Mouse (Mus musculus): ENCODE results near the gene RPS10-NUDT3. TPM values are rescaled to one million over a fixed set of nuclear protein-coding genes. Genes with fewer than 3 reads are reported as not detected.

RPS10-NUDT3 gene
- polyA plus RNA-seq, 1 experiment from 2014 or later = not detected

DNA sequence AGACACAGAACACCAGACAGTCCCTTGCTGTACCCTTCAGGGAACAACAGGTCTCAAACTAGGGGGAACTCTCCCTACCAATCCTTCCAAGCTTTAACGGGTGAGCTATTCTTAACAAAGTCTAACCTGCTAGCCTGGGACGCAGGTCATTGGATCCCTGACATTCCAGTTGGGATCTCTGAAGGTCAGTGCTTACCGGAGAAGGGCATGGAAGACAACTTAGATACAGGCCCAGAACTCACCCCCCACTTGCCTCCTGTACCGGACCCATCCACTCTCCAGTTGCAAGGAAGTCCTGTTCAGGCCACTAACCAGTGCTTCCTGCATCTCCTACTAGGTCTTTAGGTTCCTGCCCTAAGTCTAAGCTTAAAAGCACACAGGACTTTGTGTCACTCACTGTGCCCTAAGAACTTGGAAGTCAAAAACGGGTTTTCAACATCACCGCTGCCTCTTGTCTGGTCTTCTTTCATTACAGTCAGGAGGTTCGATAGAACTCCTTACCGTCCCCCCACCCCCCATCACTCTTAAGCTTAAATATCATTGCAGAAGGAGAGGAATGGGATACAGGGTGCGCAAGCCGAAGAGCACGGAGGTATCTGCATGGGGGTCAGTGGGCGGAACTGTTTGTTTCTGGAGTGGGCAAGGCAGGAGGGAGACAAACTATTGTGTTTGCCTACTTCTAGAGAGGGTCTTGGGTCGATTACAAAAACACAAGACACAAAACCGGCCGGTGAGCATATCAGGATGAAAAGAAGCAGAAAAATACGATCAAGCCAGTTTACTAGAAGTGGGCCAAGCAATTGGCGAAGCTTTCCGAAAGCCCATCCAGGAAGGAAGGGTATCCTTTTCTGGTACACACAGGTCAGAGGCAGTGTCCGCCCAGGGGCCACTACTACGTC lies 80.7 kb downstream of the RPS10-NUDT3 start:
- Histone ChIP-seq H3K27ac (ENCODE audit: low read depth, low read length) (peak overlapping the region; percentile 96), H3K9ac (ENCODE audit: low read length) (peak overlapping the region; percentile 95), H3K27me3 (ENCODE audit: control insufficient read depth, insufficient read depth, low read length) (no peaks in the 10 kb centered on the region), H3K9me3 (ENCODE audit: control insufficient read depth, low read length) (no peaks in the 10 kb centered on the region), H3K36me3 (ENCODE audit: control insufficient read depth, insufficient read depth, low read length) (no peaks in the 10 kb centered on the region), H3K4me3 (ENCODE audit: low read depth, low read length) (peak overlapping the region; percentile 88), H3K4me2 (ENCODE audit: low read depth, low read length, severe bottlenecking) (peak overlapping the region; percentile 91), H3K4me1 (replicated peaks; ENCODE audit: control insufficient read depth, insufficient read depth, low read length) (peaks cover 15% of the 10 kb centered on the region)
- DNase-seq (ENCODE audit: low spot score) = no peak
- 35% methylated on average over 20 of the region's 20 CpGs for WGBS
- ATAC-seq (replicated peaks; ENCODE audit: low FRiP score) = no peak

DNA sequence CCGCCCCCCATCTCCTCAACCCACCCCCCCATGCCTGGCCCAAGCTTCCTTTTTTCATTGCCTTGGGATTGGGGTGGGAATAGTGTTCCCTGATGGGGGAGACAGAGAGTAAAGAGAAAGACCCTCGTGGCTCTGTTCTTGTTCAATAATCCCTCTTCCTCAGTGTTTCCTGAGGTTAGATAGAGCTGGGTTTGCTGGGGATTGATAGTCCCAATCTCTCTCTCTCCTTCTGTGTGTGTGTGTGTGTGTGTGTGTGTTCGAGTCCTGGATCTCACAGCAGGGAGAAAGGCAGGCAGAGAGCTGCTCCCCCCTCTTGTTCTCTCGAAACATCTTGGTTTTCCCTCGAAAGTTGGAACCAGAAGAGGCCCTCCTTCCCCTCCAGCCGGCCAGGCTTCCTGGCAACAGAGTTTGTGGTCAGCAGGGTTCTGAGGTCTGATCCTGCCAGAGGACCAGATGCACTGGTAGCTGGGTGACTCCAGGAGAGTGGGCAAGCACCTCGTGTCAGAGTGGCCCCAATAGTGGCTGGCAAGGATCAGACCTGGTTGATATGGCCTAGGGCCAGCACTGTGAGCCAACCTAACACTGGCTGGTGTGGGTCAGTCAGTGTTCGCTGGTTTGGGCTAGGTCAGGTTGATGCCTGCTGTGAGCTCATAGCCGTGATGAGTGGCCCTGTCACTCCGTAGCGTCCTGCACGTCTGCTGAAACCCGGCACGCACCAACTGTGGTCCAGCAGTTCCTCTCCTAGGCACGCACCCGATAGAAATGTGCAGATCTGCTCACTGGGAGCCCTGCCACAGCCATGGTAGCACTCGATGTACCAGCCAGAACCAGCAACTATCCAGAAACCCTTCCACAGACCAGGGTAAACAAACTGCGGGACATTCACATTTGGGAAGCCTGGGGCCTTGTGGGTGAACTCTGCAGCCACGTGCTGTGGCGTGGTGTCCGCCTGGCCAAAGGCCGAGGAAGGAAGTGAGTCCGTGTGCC lies 82.5 kb downstream of the RPS10-NUDT3 start:
- Histone ChIP-seq H3K4me2 (ENCODE audit: low read depth, low read length, severe bottlenecking) (no peak overlapping the region), H3K4me3 (ENCODE audit: low read depth, low read length) (no peak overlapping the region), H3K9ac (ENCODE audit: low read length) (no peak overlapping the region), H3K9me3 (ENCODE audit: control insufficient read depth, low read length) (no peaks in the 10 kb centered on the region), H3K27ac (ENCODE audit: low read depth, low read length) (no peak overlapping the region), H3K4me1 (replicated peaks; ENCODE audit: control insufficient read depth, insufficient read depth, low read length) (peaks cover 14% of the 10 kb centered on the region), H3K36me3 (ENCODE audit: control insufficient read depth, insufficient read depth, low read length) (no peaks in the 10 kb centered on the region), H3K27me3 (ENCODE audit: control insufficient read depth, insufficient read depth, low read length) (no peaks in the 10 kb centered on the region)
- no peak for ATAC-seq (replicated peaks; ENCODE audit: low FRiP score)
- 82% methylated on average over 23 of the region's 23 CpGs for WGBS
- no peak for DNase-seq (ENCODE audit: low spot score)

DNA sequence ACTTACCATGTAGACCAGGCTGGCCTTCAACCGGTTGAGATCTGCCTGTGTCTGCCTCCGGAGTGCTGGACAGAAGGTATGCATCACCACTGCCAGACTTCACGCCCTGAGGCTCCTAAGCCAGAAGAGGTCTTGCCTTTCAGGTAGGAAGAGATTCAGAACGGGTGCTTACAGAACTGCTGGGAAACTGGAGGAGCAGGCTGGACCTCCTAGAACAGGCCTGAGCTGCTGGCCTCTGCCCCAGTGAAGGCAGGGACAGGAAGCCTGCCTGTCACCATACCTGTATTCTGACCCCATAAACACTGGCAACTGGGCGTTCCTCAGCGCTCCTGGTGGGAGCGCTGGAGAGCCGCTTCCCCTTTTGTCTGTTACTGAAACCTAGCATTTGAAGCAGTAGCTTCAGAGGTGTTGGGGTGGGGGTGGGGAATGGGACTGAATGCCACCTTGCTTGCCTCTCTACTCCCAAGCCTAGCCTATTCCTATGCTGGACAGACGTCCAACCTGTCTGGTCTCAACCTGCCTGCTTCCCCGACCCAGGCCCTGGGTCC lies 83.6 kb downstream of the RPS10-NUDT3 start:
- ATAC-seq (replicated peaks; ENCODE audit: low FRiP score) (no peak), DNase-seq (ENCODE audit: low spot score) (no peak)
- H3K9me3 ChIP-seq (ENCODE audit: control insufficient read depth, low read length) = no peaks in the 10 kb centered on the region
- peaks cover 14% of the 10 kb centered on the region for H3K4me1 ChIP-seq (replicated peaks; ENCODE audit: control insufficient read depth, insufficient read depth, low read length)
- WGBS = 60% methylated on average over 10 of the region's 10 CpGs
- H3K27me3 ChIP-seq (ENCODE audit: control insufficient read depth, insufficient read depth, low read length) = no peaks in the 10 kb centered on the region
- 0 out of 2 replicates have a peak overlapping the region, but pooled peaks have one; percentile 5 for H3K9ac ChIP-seq (ENCODE audit: low read length)
- no peaks in the 10 kb centered on the region for H3K36me3 ChIP-seq (ENCODE audit: control insufficient read depth, insufficient read depth, low read length)
- H3K4me3 ChIP-seq (ENCODE audit: low read depth, low read length) = no peak overlapping the region
- H3K4me2 ChIP-seq (ENCODE audit: low read depth, low read length, severe bottlenecking) = no peak overlapping the region
- H3K27ac ChIP-seq (ENCODE audit: low read depth, low read length) = no peak overlapping the region

DNA sequence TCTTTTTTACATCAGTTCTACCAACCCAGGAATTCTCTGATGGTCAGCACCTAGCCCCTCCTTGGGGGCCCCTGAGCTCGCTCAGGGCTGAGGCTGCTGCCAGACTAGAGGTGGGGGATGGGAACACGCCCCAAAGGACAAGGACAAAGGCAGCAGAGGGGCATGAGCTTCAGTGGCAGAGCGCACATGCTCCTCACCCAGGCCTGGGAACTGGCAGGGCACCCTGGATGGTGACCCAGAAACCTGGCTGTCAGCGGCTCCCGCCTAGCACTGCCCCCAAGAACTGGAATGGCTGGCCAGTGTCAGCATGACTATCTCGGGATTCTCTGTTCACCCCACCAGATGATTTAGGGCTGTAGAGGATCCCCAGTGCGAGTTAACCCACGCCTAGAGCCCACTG lies 85.8 kb downstream of the RPS10-NUDT3 start:
- no peak for DNase-seq (ENCODE audit: low spot score)
- peak; percentile 61; the same call in 1 of the 2 replicates for ATAC-seq (replicated peaks; ENCODE audit: low FRiP score)
- 35% methylated on average over 8 of the region's 8 CpGs for WGBS
- peak overlapping the region; percentile 8; the same call in 1 of the 2 replicates for H3K4me2 ChIP-seq (ENCODE audit: low read depth, low read length, severe bottlenecking)
- H3K4me3 ChIP-seq (ENCODE audit: low read depth, low read length) = no peak overlapping the region
- H3K9me3 ChIP-seq (ENCODE audit: control insufficient read depth, low read length) = no peaks in the 10 kb centered on the region
- peaks cover 12% of the 10 kb centered on the region for H3K4me1 ChIP-seq (replicated peaks; ENCODE audit: control insufficient read depth, insufficient read depth, low read length)
- H3K9ac ChIP-seq (ENCODE audit: low read length) = peak overlapping the region; percentile 41
- H3K36me3 ChIP-seq (ENCODE audit: control insufficient read depth, insufficient read depth, low read length) = no peaks in the 10 kb centered on the region
- H3K27me3 ChIP-seq (ENCODE audit: control insufficient read depth, insufficient read depth, low read length) = no peaks in the 10 kb centered on the region
- peak overlapping the region; percentile 37; the same call in 1 of the 2 replicates for H3K27ac ChIP-seq (ENCODE audit: low read depth, low read length)

DNA sequence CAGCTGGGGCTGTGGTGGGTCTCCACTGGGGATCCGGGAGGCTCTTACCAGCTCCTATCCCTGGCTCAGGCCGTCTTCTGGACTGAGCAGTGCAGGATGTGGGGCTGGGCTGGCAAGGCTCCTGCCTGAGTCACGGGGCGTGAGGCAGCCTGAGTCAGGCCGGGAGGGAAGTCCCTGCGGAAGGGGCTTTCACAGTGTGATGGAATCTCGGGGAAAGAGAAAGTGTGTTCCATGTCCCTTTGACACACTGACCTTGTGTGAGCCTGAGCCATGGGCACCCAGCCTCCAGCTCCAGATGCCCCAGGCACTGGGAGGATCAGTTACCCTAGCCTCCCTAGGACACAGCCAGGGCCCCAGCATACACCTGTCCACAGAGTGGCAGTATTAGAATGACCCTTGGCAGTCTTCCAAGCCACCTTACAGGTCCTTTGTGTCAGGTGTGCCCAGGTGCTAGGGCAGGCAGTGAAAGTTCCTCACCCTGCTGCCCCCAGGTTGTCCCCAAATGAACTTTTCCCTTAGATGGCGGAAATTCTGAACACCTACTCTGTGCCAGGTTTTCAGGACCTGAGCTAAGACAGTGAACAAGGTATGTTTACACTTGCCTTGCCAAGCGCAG lies 87.7 kb downstream of the RPS10-NUDT3 start:
- Histone ChIP-seq H3K9ac (ENCODE audit: low read length) (no peak overlapping the region), H3K9me3 (ENCODE audit: control insufficient read depth, low read length) (no peaks in the 10 kb centered on the region), H3K4me1 (replicated peaks; ENCODE audit: control insufficient read depth, insufficient read depth, low read length) (peaks cover 12% of the 10 kb centered on the region), H3K4me2 (ENCODE audit: low read depth, low read length, severe bottlenecking) (no peak overlapping the region), H3K27ac (ENCODE audit: low read depth, low read length) (no peak overlapping the region), H3K27me3 (ENCODE audit: control insufficient read depth, insufficient read depth, low read length) (no peaks in the 10 kb centered on the region), H3K4me3 (ENCODE audit: low read depth, low read length) (no peak overlapping the region), H3K36me3 (ENCODE audit: control insufficient read depth, insufficient read depth, low read length) (no peaks in the 10 kb centered on the region)
- DNase-seq (ENCODE audit: low spot score) (no peak), ATAC-seq (replicated peaks; ENCODE audit: low FRiP score) (no peak)
- 77% methylated on average over 9 of the region's 9 CpGs for WGBS

DNA sequence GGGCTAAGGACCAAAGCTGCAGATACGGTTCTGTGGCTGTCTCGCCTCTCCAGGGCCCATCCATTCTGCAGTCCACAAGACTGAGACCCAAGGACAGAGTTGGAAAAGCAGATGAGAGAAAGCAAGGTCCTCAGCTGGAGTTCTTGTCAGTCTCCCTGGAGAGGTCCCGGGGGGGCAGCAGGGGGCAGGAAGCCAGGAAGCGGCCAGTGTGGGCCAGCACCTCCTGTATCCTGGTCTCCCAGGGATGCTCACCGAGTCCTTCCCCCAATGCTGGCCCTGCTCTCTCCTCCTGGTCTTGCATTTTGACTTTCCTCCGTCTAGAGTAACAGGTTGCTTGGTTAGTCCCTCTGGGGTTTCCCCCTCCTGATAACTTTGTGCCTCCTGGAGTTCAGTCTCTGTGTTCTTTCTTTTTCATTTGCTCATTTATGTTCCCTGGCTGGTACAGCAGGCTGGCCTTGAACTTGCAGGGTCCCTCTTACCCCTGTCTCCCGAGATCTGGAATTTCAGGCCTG lies 88.4 kb downstream of the RPS10-NUDT3 start:
- WGBS = 73% methylated on average over 7 of the region's 7 CpGs
- Histone ChIP-seq H3K27ac (ENCODE audit: low read depth, low read length) (no peak overlapping the region), H3K36me3 (ENCODE audit: control insufficient read depth, insufficient read depth, low read length) (no peaks in the 10 kb centered on the region), H3K4me2 (ENCODE audit: low read depth, low read length, severe bottlenecking) (no peak overlapping the region), H3K9me3 (ENCODE audit: control insufficient read depth, low read length) (no peaks in the 10 kb centered on the region), H3K27me3 (ENCODE audit: control insufficient read depth, insufficient read depth, low read length) (no peaks in the 10 kb centered on the region), H3K9ac (ENCODE audit: low read length) (no peak overlapping the region), H3K4me3 (ENCODE audit: low read depth, low read length) (no peak overlapping the region), H3K4me1 (replicated peaks; ENCODE audit: control insufficient read depth, insufficient read depth, low read length) (peaks cover 12% of the 10 kb centered on the region)
- ATAC-seq (replicated peaks; ENCODE audit: low FRiP score) (no peak), DNase-seq (ENCODE audit: low spot score) (no peak)

DNA sequence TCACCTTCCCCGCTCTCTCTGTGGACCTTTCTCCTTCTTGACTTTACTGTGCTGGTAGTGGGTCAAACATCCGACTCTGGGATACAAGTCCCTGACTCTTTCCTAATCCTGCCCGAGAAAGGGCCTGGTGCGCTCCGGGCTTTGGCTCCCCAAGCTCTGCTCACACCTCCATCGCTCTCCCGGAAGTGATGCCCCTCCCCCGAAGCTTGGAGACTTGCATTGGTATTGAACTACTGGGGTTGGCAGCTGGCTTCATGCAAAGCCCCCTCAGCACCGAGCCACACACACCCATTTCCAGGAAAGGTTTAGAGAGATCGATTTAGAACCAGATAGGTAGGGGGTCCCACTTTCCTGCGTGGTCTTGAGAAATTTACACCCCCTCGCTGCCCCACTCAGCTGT lies 89.0 kb downstream of the RPS10-NUDT3 start:
- DNase-seq (ENCODE audit: low spot score) (no peak), ATAC-seq (replicated peaks; ENCODE audit: low FRiP score) (no peak)
- H3K9ac ChIP-seq (ENCODE audit: low read length) = no peak overlapping the region
- H3K36me3 ChIP-seq (ENCODE audit: control insufficient read depth, insufficient read depth, low read length) = no peaks in the 10 kb centered on the region
- H3K9me3 ChIP-seq (ENCODE audit: control insufficient read depth, low read length) = no peaks in the 10 kb centered on the region
- H3K27me3 ChIP-seq (ENCODE audit: control insufficient read depth, insufficient read depth, low read length) = no peaks in the 10 kb centered on the region
- H3K4me1 ChIP-seq (replicated peaks; ENCODE audit: control insufficient read depth, insufficient read depth, low read length) = peaks cover 12% of the 10 kb centered on the region
- no peak overlapping the region for H3K27ac ChIP-seq (ENCODE audit: low read depth, low read length)
- H3K4me2 ChIP-seq (ENCODE audit: low read depth, low read length, severe bottlenecking) = no peak overlapping the region
- 51% methylated on average over 12 of the region's 12 CpGs for WGBS
- H3K4me3 ChIP-seq (ENCODE audit: low read depth, low read length) = no peak overlapping the region

DNA sequence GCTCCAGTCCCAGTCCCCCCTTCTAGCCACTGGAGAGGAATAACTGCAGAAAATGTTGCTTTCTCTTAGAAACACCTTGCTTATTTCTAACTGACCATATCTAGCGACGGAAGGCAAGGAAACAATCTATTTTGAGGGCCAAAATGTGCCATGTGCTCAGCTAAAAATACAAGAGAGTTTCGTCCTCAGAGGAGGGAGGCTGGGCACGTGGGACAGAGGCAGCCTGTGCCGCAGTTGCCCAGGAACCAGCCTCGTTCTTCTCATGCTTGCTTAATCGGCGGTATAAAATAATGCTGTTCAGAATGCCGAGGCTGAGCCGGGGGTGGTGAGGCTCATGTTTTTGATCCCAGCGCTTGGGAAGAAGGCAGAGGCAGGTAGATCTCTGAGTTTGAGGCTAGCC lies 90.5 kb downstream of the RPS10-NUDT3 start:
- no peak overlapping the region for H3K9ac ChIP-seq (ENCODE audit: low read length)
- H3K4me2 ChIP-seq (ENCODE audit: low read depth, low read length, severe bottlenecking) = no peak overlapping the region
- 91% methylated on average over 11 of the region's 11 CpGs for WGBS
- H3K27ac ChIP-seq (ENCODE audit: low read depth, low read length) = no peak overlapping the region
- peaks cover 12% of the 10 kb centered on the region for H3K4me1 ChIP-seq (replicated peaks; ENCODE audit: control insufficient read depth, insufficient read depth, low read length)
- H3K4me3 ChIP-seq (ENCODE audit: low read depth, low read length) = no peak overlapping the region
- no peaks in the 10 kb centered on the region for H3K27me3 ChIP-seq (ENCODE audit: control insufficient read depth, insufficient read depth, low read length)
- ATAC-seq (replicated peaks; ENCODE audit: low FRiP score) (no peak), DNase-seq (ENCODE audit: low spot score) (no peak)
- H3K9me3 ChIP-seq (ENCODE audit: control insufficient read depth, low read length) = no peaks in the 10 kb centered on the region
- no peaks in the 10 kb centered on the region for H3K36me3 ChIP-seq (ENCODE audit: control insufficient read depth, insufficient read depth, low read length)

All from forebrain, embryonic 11.5 days (tissue).